Mouse (Mus musculus) megakaryocyte, embryonic 14.5 days (primary cell): ENCODE results near the gene Lrg1.

ENCODE experiments used
- FLI1 ChIP-seq: IDR thresholded peaks from 2 replicates; pipeline ENCODE4 v1.6.1; 2012; ENCODE audit warnings: low read length, inconsistent platforms, mixed read lengths
- GATA1 ChIP-seq: IDR thresholded peaks from 3 replicates; pipeline ENCODE4 v1.6.1; 2012; ENCODE audit warnings: mixed read lengths, low read length, inconsistent platforms, borderline replicate concordance

- TF ChIP-seq GATA1: no peak
- TF ChIP-seq FLI1: no peak
Observed at GRCm38 (mm10) chr17:56146131-56146530, 24.3 kb upstream of the Lrg1 start.
